Mouse (Mus musculus) heart, adult 18-20 months (tissue): Measurements from ENCODE around the gene Kif26b. TPM values are rescaled to one million over a fixed set of nuclear protein-coding genes. Genes with fewer than 3 reads are reported as not detected.

Experiments used
- DNase-seq, 2 experiments: peaks; one replicate each; pipeline ENCODE4 v3.0.0; 2021 to 2022; ENCODE audit warnings: mixed read lengths in 1 of 2
- total RNA-seq, 2 experiments: library from RNA; stranded (reverse); gene quantifications; 2 replicates each; pipeline ENCODE4 v1.2.3; 2021

Gene Kif26b
- total RNA-seq, 2 experiments from 2014 or later = 3.4 to 3.8 TPM

DNA sequence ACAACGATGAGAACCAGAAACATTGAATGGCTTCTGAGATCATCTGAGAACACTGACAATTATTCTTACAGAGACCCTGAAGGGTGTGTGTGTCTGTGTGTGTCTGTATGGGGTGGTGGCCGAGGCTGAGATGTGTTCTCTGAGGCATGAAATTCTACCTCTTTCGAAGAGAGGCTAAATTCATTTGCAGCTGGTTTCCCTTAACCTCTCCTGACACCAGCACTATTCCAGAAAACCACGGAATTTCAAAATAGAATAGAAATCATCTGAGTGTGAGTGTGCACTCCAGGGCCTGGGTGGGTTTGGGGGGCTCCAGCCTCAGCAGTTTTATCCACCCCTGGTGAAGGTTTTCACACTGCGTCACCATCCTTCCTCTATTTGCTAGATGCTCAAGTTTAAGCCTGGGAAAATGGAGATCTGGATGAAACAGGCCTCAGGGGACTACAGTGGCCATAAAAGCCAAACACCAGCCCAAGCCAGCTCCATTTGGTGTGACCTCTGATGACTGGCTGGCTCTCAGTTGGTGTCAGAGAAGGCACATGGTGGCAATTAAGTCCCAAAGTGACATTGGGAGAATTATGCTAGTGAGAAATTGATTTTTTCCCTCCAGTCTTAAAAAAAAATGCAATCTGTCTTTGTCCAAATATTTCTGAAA lies 56.6 kb downstream of the Kif26b start:
- no peak for DNase-seq

DNA sequence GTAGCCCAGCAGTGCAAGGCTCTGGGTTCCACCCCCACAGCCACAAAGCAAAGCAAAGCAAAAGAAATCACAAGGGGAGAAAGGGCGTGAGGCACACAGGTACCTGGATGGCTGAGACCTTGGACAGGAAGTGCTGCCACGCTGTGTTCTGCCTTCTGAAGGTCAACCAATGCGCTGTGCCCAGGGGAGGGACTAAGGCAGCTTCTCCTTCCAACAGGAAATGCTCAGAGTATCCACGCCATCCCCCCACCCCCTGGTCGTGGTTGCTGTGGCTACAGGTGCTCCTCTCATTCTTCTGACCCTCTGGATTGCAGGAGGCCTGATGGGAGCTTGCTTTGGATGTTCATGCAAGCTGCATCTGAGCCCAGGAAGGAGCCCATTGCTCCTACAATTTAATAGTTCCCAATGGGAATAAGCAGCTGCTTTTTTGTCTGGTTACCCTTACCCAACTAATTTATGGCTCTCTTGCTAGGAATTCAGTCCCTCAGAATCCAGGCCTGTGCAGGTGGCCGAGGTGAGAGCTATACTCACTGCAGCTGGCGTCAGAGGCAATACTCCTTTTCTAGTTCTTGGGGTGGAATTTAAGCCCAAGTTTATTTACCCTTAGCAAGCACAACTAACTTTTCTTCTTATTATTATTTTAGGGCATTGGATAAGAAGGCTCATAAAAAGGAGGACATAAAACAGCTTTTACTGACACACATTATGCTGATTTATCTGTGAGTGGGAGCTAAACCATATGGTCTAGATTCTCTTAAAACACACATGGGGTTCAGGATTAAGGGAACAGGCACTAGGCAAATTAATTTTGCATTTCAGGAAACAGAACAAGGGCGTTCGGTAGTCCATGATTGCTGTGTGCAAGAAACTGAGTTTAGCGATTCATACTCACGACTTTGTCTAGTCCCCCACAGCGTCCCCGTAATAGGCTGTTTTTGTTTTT lies 61.6 kb downstream of the Kif26b start:
- no peak for DNase-seq

DNA sequence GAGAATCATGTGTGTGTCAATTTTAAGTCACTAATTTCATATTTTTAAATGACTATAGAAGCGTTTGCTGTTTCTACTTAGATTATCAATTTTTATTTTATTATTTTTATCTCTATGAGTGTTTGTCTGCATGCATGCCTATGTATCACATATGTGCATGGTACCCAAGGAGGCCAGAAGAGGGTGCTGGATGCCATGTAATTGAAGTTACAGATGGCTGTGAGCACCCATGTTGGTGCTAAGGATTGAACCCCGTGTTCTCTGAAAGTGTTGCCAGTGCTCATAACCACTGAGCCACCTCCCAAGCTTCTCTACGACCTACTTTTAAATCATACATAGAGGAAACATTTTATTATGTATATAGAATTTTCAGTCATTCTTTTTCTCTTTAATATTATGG lies 68.2 kb downstream of the Kif26b start:
- DNase-seq = no peak

DNA sequence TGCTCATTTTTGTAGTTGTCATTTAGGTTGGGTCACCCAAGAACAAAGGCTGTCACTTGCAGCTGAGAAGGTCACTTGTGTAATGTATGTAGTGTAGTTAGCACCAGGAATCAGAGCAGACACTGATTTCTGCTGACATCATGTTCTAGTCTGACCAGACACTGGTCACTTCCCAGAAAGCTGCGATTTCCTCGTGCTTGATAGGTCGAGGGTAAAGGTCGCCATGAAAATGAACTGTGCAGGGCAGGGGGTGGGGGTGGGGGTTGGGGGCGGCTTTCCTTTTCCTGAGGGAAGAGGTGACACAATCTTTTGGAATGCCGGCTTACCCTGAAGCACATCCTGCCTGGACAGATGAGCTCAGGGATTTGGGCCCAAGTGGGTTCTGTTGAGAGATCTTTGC lies 68.8 kb downstream of the Kif26b start:
- no peak for DNase-seq

DNA sequence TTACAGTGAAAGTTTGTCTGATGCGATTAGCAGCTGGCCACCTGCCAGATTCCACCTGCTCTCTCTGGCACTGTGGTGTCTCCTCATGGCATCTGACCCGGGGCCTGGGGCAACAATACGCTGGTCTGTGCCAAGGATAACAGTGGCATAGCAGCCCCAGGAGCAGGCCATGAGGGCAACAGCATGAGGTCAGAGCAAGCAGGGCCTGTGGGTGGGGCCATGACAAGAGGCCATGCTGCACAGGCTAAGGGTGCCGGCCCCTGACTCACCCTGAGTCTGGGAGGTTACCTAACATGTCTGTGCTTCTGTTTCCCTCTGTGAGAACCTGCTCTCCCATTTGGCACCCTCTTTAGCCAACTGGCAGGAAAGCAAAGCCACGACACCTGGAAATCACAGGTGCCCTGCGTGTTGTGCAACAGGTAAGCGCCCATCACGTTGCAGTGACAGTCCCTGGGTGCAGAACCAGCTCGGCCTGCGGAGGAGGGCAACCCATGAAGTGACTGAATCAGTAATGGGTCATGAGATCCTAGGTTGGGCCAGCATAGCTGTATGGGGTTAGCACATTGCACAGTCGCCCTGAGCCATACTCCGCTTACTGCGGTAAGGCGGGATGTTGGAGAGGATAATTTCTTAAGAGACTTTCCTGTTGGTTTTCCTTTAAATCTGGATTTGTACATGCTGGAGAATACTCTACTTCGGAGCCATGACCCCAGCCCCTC lies 72.1 kb downstream of the Kif26b start:
- peak in 1 of 2 experiments; percentile 4 for DNase-seq

GRCm38 (mm10) chr1:178609151-178609775 lies 80.3 kb downstream of the Kif26b start:
- no peak for DNase-seq

DNA sequence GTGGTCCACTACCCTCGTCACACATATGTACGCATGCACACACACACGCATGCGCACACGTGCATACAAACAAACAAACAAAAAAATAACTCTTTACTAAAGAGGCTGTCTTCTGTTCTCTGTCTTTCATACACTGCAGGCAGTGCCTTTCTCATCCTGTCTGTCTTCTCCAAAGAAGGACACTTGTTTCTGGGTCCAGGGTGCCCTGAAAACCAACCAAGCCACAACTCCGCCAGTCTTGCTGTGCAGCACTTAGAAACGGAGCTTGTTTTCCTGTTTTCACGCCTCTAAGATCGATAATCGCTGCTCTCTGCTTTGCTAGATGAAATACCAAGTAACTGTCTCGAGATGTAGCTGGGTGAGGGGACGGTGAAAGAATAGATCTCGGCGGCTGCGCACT lies 82.6 kb downstream of the Kif26b start:
- no peak for DNase-seq

DNA sequence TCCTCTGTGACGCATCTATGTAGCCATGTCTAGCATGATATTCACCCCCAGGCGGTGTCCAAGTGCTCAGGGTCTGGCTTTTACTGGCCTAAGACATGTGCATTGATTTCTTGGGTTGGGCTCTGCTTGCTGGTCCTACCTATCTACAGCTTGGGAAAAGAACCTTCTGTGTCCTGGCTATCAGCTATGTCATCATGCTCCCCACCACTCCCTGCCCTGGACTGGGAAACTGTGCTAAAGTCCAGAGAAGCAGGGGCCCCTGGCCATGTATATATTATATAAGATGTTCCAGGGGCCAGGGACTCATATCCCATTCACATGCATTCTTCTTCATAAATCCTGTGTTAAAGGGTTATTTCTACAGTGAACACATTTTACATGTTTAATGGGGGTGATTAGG lies 92.4 kb downstream of the Kif26b start:
- no peak for DNase-seq

DNA sequence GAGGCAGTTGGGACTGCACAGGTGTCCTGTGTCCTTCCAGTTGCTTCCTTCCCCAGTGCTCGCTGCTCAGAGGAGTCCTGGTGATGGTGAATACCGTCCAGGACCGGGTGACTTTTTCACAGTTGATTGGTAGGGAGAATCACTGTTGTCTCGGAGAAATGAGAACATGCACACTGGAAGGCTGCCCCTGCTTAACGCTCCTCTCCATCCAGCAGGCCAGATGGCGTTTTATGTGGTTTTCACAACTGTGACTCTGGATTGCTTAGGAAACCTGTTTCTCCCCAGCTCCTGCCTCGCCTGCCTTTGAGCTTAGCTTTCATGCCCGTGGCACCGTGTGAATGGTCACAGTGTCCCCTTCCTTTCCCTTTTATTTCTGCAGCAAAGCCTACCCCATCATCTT lies 95.0 kb downstream of the Kif26b start:
- no peak for DNase-seq

GRCm38 (mm10) chr1:178626961-178627381 lies 98.0 kb downstream of the Kif26b start:
- DNase-seq = no peak

DNA sequence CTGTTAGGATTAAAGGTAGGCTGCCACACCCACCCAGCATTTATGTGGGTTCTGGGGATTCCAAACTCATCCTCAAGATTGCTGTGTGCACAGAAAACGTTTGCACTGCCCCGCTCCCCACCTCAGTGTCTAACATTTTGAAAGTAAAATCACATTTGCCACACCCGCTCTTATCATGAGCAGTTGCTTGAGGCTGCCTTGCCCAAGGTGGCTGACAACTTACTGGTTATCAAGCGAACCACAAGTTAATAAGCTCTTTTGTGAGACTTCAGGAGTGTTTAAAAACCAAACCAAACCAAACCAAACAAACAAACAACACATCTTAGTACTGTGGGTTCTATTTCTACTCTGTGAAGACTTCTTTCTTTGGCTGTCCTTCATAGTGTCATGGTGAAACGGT lies 101.1 kb downstream of the Kif26b start:
- DNase-seq = no peak

DNA sequence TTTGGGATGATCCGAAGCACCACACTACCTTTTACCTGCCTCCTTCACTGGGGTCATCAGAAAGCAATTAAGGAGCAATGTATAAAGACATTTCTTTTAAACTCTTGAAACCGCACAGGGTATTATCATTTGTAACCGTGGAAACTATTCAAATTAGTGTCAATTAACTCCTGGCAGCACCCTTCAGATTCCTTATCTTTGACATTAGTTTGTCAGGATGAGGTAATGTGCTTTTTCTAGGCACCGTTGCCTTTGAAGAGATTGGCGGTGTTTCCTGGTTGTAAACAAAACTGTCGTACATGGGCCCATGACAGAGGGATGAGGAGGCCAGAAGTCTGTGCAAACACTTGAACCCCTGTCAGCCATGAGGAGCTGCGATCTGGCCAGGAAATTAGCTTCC lies 102.9 kb downstream of the Kif26b start:
- no peak for DNase-seq

- DNase-seq = no peak
Measured at GRCm38 (mm10) chr1:178634359-178635085, 105.6 kb downstream of the Kif26b start.

GRCm38 (mm10) chr1:178635470-178635869 lies 106.5 kb downstream of the Kif26b start:
- no peak for DNase-seq

- no peak for DNase-seq
Measured at GRCm38 (mm10) chr1:178637293-178637692, 108.4 kb downstream of the Kif26b start.

DNA sequence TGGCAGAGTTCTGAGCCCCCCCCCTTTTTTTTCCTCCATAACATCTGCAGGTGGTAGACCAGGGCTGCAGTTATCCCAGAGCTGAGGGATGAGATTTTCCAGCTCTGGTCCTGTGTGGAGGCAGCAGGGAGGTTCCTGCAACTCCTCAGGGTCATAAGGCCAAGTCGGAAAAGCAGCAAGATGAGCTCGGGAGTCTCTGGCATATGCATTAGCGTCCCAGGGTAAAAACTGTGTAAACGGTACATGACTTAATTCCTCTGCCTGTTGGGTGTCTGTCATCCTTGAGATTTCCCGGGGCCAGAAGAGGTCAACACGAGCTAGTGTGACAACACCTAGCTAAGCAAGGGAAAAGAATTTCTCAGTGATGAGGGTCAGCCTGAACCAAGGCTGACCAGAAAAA lies 111.0 kb downstream of the Kif26b start:
- DNase-seq = no peak

GRCm38 (mm10) chr1:178640719-178641455 lies 112.0 kb downstream of the Kif26b start:
- DNase-seq = peak in 1 of 2 experiments; percentile 11

- DNase-seq = no peak
Measured at GRCm38 (mm10) chr1:178641788-178642187, 112.9 kb downstream of the Kif26b start.

DNA sequence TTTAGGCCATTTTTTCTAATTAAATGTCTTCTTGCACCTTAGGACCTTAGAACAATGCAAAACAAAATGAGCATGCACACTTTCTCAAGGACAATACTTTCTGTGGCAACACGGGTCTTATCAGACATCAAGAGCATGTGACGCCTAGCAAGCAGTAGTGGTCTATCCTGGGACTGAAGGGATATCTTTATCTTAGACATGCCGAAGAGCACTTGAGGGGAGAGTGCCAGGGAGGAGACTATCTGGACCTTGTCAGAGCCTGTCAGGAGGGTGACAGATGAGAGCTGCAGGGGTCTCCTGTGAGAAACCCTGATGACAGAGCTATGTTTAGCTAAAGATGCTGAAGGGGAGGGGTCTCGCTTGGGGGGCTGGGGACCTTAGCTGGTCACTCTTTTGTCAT lies 116.0 kb downstream of the Kif26b start:
- no peak for DNase-seq

DNA sequence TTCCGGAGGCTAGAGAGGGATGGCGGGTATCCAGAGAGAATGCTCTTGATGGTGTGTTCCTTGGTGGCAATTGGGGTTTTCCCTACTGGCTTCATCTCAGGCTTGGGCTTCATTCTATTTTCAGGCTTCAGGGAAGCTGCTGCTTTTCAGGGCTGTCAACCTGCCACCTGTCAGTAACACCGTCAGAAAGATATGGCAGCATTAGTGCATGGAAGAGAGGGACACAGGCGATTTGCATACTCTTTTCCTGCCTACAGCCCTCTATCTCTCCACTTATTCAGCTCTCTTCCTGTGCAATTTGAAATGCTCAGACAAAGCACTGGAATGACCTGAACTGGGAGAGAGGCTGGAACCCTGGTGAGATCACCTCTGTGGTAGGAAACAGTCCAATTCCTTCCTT lies 117.7 kb downstream of the Kif26b start:
- peak in 1 of 2 experiments; percentile 25 for DNase-seq

GRCm38 (mm10) chr1:178655525-178655924 lies 126.6 kb downstream of the Kif26b start:
- DNase-seq = no peak
